Mouse (Mus musculus): ENCODE results near the gene Cd38.

Cd38 gene

GRCm38 (mm10) chr5:43948111-43948743, 79.9 kb downstream of the Cd38 start:
- DNase-seq: no peak

- no peak for DNase-seq
Measured at GRCm38 (mm10) chr5:43948748-43949275, 80.5 kb downstream of the Cd38 start.

DNA sequence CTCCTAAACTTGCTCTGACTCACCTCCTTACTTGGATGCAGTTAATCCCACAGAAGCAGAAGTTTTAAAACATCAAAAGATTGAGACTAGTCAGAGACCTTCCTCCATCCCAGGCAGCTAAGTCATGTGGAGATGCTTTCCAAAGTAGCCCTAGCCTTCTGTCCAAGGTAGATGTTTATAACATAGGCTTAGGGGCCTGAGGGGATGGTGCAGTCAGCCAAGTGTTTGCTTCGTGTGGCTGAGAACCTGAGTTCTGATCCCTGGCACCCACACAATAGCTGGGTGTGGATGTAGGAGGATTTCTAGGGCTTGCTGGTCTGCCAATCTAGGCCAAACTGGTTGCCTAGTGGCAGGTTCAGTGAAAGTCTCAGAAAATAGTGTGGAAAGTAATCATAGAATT, 84.9 kb downstream of the Cd38 start:
- DNase-seq: no peak

DNA sequence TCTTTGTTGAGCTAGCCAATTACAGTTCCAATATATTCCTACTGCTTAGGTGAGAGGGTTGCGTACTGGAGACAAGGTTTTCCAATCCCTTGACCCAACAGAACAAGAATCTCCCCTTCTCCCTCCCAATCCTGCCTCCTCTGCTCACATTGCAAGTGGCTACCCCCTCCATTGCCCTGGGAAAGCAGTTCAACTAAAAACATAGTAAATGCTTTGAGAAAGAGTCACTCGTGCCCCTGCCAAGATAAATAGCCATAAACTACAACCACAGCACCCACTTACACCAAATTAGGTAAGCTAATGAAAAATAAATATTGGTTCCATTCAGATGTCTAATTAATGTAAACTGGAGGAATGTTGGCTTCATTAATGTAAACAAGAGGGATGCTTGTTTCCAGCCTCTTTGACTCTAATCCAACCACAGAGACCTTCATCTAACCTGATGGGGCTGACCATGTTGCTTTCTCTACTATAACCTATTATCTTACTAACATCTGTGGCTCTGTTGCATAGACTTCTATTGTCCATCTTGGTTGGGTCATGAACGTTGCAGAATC, 91.6 kb downstream of the Cd38 start:
- no peak for DNase-seq

DNA sequence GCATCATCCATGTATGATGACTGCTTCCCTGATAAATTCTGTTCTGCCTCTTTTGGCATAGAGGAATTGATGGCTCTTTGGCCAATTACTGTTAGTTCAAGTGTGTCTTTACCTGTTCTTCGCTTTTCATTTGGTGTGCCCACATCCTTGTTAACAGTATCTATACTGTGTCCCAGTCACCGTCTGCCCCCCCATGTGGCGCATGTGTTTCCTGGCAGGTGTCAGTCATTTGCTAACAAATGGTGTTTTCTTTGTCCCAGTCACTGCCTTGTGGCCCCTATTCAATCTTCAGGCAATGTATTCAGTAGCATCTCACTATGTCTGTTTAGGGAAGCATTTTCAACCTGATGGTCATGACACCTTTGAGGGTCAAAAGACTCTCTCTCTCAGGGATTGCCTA, 92.7 kb downstream of the Cd38 start:
- no peak for DNase-seq

Measured in layer of hippocampus, adult 9-11 months (tissue).